Mouse (Mus musculus) c-Kit-positive CD71-negative TER-119-negative erythroid progenitor cells, embryonic 14.5 days (primary cell): Measurements from ENCODE around the gene Whrn.

Experiments used
- DNase-seq: peaks from one replicate; pipeline ENCODE4 v3.0.0-alpha.2; 2013; ENCODE audit warnings: low read depth

Gene Whrn

GRCm38 (mm10) chr4:63382676-63383369 lies 113.0 kb downstream of the Whrn start:
- DNase-seq = no peak

DNA sequence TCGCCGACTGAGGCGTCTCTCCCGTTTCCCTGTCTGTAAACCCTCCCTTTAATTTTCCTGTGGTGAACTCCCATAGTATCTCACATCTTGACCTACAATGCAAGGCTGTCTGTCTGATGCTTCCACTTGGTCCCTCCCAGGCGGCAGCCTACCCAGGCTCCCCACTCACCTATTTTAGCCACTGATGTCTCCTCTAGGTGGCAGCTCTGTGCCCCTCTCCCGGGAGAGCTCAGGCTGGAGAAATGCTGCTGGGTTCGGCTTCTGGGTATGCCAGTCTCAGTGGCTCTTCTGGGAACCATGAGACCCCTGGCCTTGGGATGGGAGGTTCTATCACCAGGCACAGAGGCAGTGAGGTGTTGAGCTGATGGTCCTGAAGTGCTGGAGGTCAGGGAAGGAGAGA lies 118.3 kb downstream of the Whrn start:
- DNase-seq = no peak

DNA sequence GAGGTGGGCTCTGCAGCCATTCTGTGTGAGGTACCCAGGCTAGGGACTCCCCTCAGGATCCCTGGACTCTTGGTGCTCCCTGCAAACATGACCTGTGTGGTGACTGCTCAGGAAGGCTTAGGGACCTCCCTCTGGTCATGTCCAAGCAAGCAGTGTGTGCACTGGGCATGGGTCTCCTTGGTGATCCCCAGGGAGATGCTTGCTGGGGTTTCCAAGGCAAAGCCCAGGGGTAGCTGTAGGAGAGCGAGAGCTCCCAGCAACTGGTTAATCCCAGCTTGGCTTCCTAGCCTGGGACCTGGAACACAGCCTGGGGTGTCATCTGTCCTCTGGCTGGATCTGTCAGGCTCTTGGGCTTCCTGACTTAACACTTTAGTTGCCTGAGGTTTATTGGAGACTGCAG lies 120.4 kb downstream of the Whrn start:
- DNase-seq = no peak

DNA sequence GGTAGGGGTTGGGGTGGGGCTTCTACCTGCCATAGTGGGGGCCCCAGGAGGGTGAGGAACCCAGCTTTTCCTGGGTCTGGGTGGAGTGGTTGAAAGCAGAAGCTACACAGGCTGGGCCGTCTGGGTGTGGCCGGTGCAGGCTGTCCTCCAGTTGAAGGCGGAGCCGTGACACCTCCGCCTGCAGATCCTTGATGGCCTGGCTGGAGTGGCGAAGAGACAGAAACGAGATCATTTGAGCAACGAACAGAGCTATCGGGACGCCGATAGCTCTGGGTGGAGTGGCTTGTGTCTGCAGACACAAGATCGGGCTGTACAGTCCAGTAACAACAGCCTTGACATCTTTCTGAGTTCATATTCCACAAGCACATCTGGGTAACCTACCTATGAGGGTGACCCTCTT lies 121.5 kb downstream of the Whrn start:
- DNase-seq = no peak

DNA sequence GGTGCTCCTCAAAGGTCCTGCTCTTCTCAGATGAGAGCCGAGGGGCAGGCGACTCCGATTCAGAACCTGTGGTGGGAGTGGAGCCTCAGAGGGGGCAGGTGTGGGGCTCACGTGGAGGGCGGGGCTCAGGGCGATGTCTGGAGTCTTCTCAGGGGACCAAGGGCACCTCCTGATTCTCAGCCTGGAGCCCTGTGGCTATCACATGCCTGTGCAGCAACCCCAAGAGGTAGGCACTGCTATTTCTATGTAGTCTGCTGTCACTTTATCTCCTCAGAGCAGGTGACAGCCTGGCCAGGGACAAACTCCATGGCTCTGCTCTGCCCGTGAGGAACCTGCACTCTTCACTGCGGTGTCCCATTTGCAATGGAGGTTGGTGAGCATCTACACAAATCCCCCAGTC lies 122.4 kb downstream of the Whrn start:
- DNase-seq = no peak

DNA sequence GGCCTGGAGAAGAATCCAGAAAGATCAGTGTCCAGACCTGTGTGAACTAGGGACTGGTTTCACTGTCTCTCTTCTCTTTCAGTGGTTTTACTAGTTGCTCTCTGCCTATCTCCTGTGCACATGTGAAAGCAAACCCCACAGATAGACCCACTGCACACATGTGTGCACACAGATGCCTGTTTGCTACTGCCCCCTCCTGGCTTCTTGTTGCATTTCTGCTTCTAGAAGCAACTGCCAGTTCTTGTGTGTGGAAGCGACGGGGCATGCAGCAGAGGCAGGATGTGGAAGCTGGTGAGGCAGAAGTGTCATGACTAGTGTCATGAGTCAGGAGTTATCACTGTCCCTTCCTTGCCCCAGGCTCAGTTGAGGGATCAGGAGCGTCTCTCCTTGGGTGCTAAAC lies 123.9 kb downstream of the Whrn start:
- DNase-seq = no peak

GRCm38 (mm10) chr4:63370897-63371296 lies 124.9 kb downstream of the Whrn start:
- DNase-seq = no peak

GRCm38 (mm10) chr4:63368577-63368976 lies 127.2 kb downstream of the Whrn start:
- no peak for DNase-seq
